Mouse (Mus musculus): ENCODE measurements at regions not wholly inside any gene's neighbourhood (a gene's known extent, or its start where the extent isn't known, plus 50 kb on each side); places are given as distances from the start of the nearest gene placed in this dataset.

GRCm38 (mm10) chr4:34403061-34403460 lies 147.7 kb upstream of the Akirin2 start:
- Histone ChIP-seq H3K27me3 (no peaks in the 10 kb centered on the region), H3K4me2 (no peak overlapping the region)
- WGBS: 81% methylated on average over 2 of the region's 2 CpGs

GRCm38 (mm10) chr4:34407181-34407580 lies 143.6 kb upstream of the Akirin2 start:
- H3K4me2 ChIP-seq: no peak overlapping the region
- WGBS: 80% methylated on average over 3 of the region's 3 CpGs
- no peak for ATAC-seq (ENCODE audit: low FRiP score)
- H3K36me3 ChIP-seq: no peaks in the 10 kb centered on the region
- H3K9ac ChIP-seq: no peak overlapping the region
- no peak overlapping the region for H3K4me3 ChIP-seq
- H3K9me3 ChIP-seq: no peaks in the 10 kb centered on the region
- H3K27me3 ChIP-seq: no peaks in the 10 kb centered on the region
- no peak overlapping the region for H3K27ac ChIP-seq
- no peaks in the 10 kb centered on the region for H3K4me1 ChIP-seq (replicated peaks)

More at GRCm38 (mm10) chr4:34403061-34403460, 147.7 kb upstream of the Akirin2 start:
- no peaks in the 10 kb centered on the region for H3K4me1 ChIP-seq (replicated peaks)
- no peaks in the 10 kb centered on the region for H3K9me3 ChIP-seq
- H3K4me3 ChIP-seq: no peak overlapping the region
- H3K36me3 ChIP-seq: no peaks in the 10 kb centered on the region
- no peak for ATAC-seq (ENCODE audit: low FRiP score)
- no peak overlapping the region for H3K9ac ChIP-seq
- no peak overlapping the region for H3K27ac ChIP-seq

- H3K27me3 ChIP-seq: no peaks in the 10 kb centered on the region
- 86% methylated on average over 6 of the region's 6 CpGs for WGBS
- no peak for ATAC-seq (ENCODE audit: low FRiP score)
- no peak overlapping the region for H3K4me2 ChIP-seq
- no peaks in the 10 kb centered on the region for H3K9me3 ChIP-seq
- no peak overlapping the region for H3K27ac ChIP-seq
- no peak overlapping the region for H3K4me3 ChIP-seq
- H3K4me1 ChIP-seq (replicated peaks): no peaks in the 10 kb centered on the region
- H3K9ac ChIP-seq: no peak overlapping the region
- H3K36me3 ChIP-seq: no peaks in the 10 kb centered on the region
These were observed 129.8 kb upstream of the Akirin2 start for GRCm38 (mm10) chr4:34420970-34421369.

- WGBS: 71% methylated on average over 2 of the region's 2 CpGs
- no peaks in the 10 kb centered on the region for H3K27me3 ChIP-seq
- H3K4me1 ChIP-seq (replicated peaks): no peaks in the 10 kb centered on the region
- H3K4me2 ChIP-seq: no peak overlapping the region
- no peak overlapping the region for H3K9ac ChIP-seq
- no peak overlapping the region for H3K4me3 ChIP-seq
- no peak overlapping the region for H3K27ac ChIP-seq
- H3K36me3 ChIP-seq: no peaks in the 10 kb centered on the region
- ATAC-seq (ENCODE audit: low FRiP score): no peak
- H3K9me3 ChIP-seq: no peaks in the 10 kb centered on the region
These were observed 126.5 kb upstream of the Akirin2 start for GRCm38 (mm10) chr4:34424131-34424646.

GRCm38 (mm10) chr4:34429003-34429402 lies 121.7 kb upstream of the Akirin2 start:
- H3K27me3 ChIP-seq: no peaks in the 10 kb centered on the region
- 66% methylated on average over 4 of the region's 4 CpGs for WGBS
- no peak overlapping the region for H3K27ac ChIP-seq
- H3K4me2 ChIP-seq: no peak overlapping the region
- no peak for ATAC-seq (ENCODE audit: low FRiP score)
- H3K9me3 ChIP-seq: no peaks in the 10 kb centered on the region
- H3K36me3 ChIP-seq: no peaks in the 10 kb centered on the region
- H3K9ac ChIP-seq: no peak overlapping the region
- H3K4me3 ChIP-seq: no peak overlapping the region
- no peaks in the 10 kb centered on the region for H3K4me1 ChIP-seq (replicated peaks)

- H3K4me3 ChIP-seq: no peak overlapping the region
- ATAC-seq (ENCODE audit: low FRiP score): no peak
- no peak overlapping the region for H3K27ac ChIP-seq
- no peaks in the 10 kb centered on the region for H3K9me3 ChIP-seq
- WGBS: 80% methylated on average over 22 of the region's 22 CpGs
- no peaks in the 10 kb centered on the region for H3K27me3 ChIP-seq
- no peak overlapping the region for H3K9ac ChIP-seq
- H3K36me3 ChIP-seq: no peaks in the 10 kb centered on the region
- H3K4me2 ChIP-seq: no peak overlapping the region
- no peaks in the 10 kb centered on the region for H3K4me1 ChIP-seq (replicated peaks)
These were observed 121.1 kb upstream of the Akirin2 start for GRCm38 (mm10) chr4:34429456-34430235.

- H3K27me3 ChIP-seq: no peaks in the 10 kb centered on the region
- no peaks in the 10 kb centered on the region for H3K9me3 ChIP-seq
- H3K4me3 ChIP-seq: no peak overlapping the region
- H3K36me3 ChIP-seq: no peaks in the 10 kb centered on the region
- H3K4me1 ChIP-seq (replicated peaks): no peaks in the 10 kb centered on the region
- no peak overlapping the region for H3K27ac ChIP-seq
- H3K4me2 ChIP-seq: no peak overlapping the region
- no peak overlapping the region for H3K9ac ChIP-seq
- no peak for ATAC-seq (ENCODE audit: low FRiP score)
- WGBS: 94% methylated on average over 3 of the region's 3 CpGs
These were observed 113.4 kb upstream of the Akirin2 start for GRCm38 (mm10) chr4:34437316-34437715.

GRCm38 (mm10) chr4:34449582-34449981 lies 101.2 kb upstream of the Akirin2 start:
- H3K27me3 ChIP-seq: no peaks in the 10 kb centered on the region
- no peak overlapping the region for H3K4me3 ChIP-seq
- no peak overlapping the region for H3K27ac ChIP-seq
- 90% methylated on average over 7 of the region's 7 CpGs for whole genome bisulfite sequencing
- no peaks in the 10 kb centered on the region for H3K9me3 ChIP-seq
- H3K36me3 ChIP-seq: no peaks in the 10 kb centered on the region
- H3K4me1 ChIP-seq (replicated peaks): no peaks in the 10 kb centered on the region
- no peak overlapping the region for H3K9ac ChIP-seq
- no peak for ATAC-seq (ENCODE audit: low FRiP score)
- no peak overlapping the region for H3K4me2 ChIP-seq

GRCm38 (mm10) chr4:34462591-34462990 lies 88.1 kb upstream of the Akirin2 start:
- Histone ChIP-seq H3K27ac (no peak overlapping the region), H3K4me2 (no peak overlapping the region), H3K36me3 (no peaks in the 10 kb centered on the region), H3K4me3 (no peak overlapping the region), H3K27me3 (no peaks in the 10 kb centered on the region), H3K9me3 (no peaks in the 10 kb centered on the region), H3K9ac (no peak overlapping the region), H3K4me1 (replicated peaks) (no peaks in the 10 kb centered on the region)
- 89% methylated on average over 4 of the region's 4 CpGs for WGBS
- no peak for ATAC-seq (ENCODE audit: low FRiP score)

- H3K27me3 ChIP-seq: no peaks in the 10 kb centered on the region
- ATAC-seq (ENCODE audit: low FRiP score): no peak
- H3K4me3 ChIP-seq: no peak overlapping the region
- no peaks in the 10 kb centered on the region for H3K36me3 ChIP-seq
- H3K9me3 ChIP-seq: no peaks in the 10 kb centered on the region
- no peak overlapping the region for H3K4me2 ChIP-seq
- H3K9ac ChIP-seq: no peak overlapping the region
- no peak overlapping the region for H3K27ac ChIP-seq
- 98% methylated on average over 2 of the region's 2 CpGs for WGBS
- no peaks in the 10 kb centered on the region for H3K4me1 ChIP-seq (replicated peaks)
These were observed 84.9 kb upstream of the Akirin2 start for GRCm38 (mm10) chr4:34465845-34466244.

- H3K9me3 ChIP-seq: no peaks in the 10 kb centered on the region
- no peak overlapping the region for H3K4me3 ChIP-seq
- ATAC-seq (ENCODE audit: low FRiP score): no peak
- no peaks in the 10 kb centered on the region for H3K27me3 ChIP-seq
- no peak overlapping the region for H3K9ac ChIP-seq
- H3K27ac ChIP-seq: no peak overlapping the region
- H3K4me1 ChIP-seq (replicated peaks): no peaks in the 10 kb centered on the region
- no peaks in the 10 kb centered on the region for H3K36me3 ChIP-seq
- H3K4me2 ChIP-seq: no peak overlapping the region
- 81% methylated on average over 3 of the region's 3 CpGs for WGBS
These were observed 84.4 kb upstream of the Akirin2 start for GRCm38 (mm10) chr4:34466309-34466708.

GRCm38 (mm10) chr4:34468096-34468495 lies 82.6 kb upstream of the Akirin2 start:
- Histone ChIP-seq H3K9me3 (no peaks in the 10 kb centered on the region), H3K36me3 (no peaks in the 10 kb centered on the region), H3K27me3 (no peaks in the 10 kb centered on the region), H3K4me1 (replicated peaks) (no peaks in the 10 kb centered on the region), H3K27ac (no peak overlapping the region), H3K9ac (no peak overlapping the region), H3K4me2 (no peak overlapping the region), H3K4me3 (no peak overlapping the region)
- 57% methylated on average over 9 of the region's 9 CpGs for WGBS
- no peak for ATAC-seq (ENCODE audit: low FRiP score)

GRCm38 (mm10) chr4:34475792-34476448 lies 74.8 kb upstream of the Akirin2 start:
- Histone ChIP-seq H3K9me3 (no peaks in the 10 kb centered on the region), H3K4me3 (no peak overlapping the region), H3K36me3 (no peaks in the 10 kb centered on the region), H3K27ac (no peak overlapping the region), H3K9ac (no peak overlapping the region), H3K4me1 (replicated peaks) (no peaks in the 10 kb centered on the region), H3K4me2 (no peak overlapping the region), H3K27me3 (no peaks in the 10 kb centered on the region)
- WGBS: 93% methylated on average over 5 of the region's 5 CpGs
- no peak for ATAC-seq (ENCODE audit: low FRiP score)

Data from hindbrain, embryonic 13.5 days (tissue).